Mouse (Mus musculus): ENCODE results near the gene Slc39a9. TPM values are rescaled to one million over a fixed set of nuclear protein-coding genes. Genes with fewer than 3 reads are reported as not detected.

The Slc39a9 gene
- polyA plus RNA-seq, 1 experiment: 6.9 TPM

DNA sequence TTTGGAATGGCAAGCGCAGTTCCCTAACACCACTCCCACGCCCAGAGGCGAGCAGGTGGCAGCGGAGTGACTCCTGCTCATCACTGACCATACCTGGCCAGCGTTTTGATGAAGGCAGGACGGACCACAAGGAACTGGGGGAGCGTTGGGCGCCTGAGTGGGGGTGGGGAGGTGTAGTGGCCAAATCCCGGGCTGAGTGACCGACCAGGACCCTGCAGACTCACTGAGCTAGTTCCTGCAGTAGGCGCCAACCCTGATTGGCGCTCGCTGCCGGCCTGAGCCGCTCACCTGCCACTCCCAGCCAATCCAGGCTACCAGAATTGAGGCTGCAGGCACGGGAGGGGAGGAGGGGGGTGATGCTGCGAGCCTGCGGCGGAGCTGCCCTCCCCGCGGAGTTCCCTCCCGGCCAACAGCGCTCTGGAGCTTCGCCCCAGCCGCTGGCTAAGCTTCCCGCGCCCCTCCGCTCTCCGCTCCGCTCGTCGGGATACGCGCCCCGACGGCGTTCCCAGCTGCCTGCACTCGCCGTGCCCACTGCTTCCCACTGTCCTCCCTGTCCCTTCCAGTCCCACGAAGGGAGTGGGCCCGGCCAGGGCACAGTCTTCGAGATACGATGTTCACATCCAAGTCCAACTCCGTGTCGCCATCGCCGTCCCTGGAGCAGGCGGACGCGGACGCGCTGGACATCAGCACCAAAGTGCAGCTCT, 48.7 kb downstream of the Slc39a9 start, which contains the start of gene Plekhd1:
TSS of gene Plekhd1 (plus strand) at position 323 of the 704 bp plus-strand sequence.
- H3K4me3 ChIP-seq (replicated peaks; ENCODE audit: control insufficient read depth, low read depth, low read length): no peak within 1 kb of the TSS
- 8% methylated on average over 48 of the region's 52 CpGs for WGBS

GRCm38 (mm10) chr12:80693700-80694099, 50.0 kb downstream of the Slc39a9 start:
- Histone ChIP-seq H3K4me3 (replicated peaks; ENCODE audit: control insufficient read depth, low read depth, low read length) (no peak overlapping the region), H3K27ac (ENCODE audit: control insufficient read depth, insufficient read depth, low read depth, low read length, poor library complexity) (no peak overlapping the region), H3K4me1 (ENCODE audit: control insufficient read depth, insufficient read depth, low read length) (no peaks in the 10 kb centered on the region)
- TF ChIP-seq CTCF (IDR thresholded peaks at IDR 0.05; ENCODE audit: control insufficient read depth, insufficient read depth, low read length): no peak
- TF ChIP-seq POLR2A (IDR thresholded peaks at IDR 0.05; ENCODE audit: borderline replicate concordance, control insufficient read depth, low read depth, low read length): no peak
- 63% methylated on average over 2 of the region's 2 CpGs for WGBS

More for the DNA sequence above, 48.7 kb downstream of the Slc39a9 start, which contains the start of gene Plekhd1:
- Histone ChIP-seq H3K4me1 (ENCODE audit: control insufficient read depth, insufficient read depth, low read length) (no peaks in the 10 kb centered on the region), H3K27ac (ENCODE audit: control insufficient read depth, insufficient read depth, low read depth, low read length, poor library complexity) (peak within 1 kb of the TSS; percentile 12; the same call in 1 of the 2 replicates)
- TF ChIP-seq POLR2A (IDR thresholded peaks at IDR 0.05; ENCODE audit: borderline replicate concordance, control insufficient read depth, low read depth, low read length) (0 out of 2 replicates have a peak, but pooled peaks have one; percentile 19), CTCF (IDR thresholded peaks at IDR 0.05; ENCODE audit: control insufficient read depth, insufficient read depth, low read length) (no peak)

GRCm38 (mm10) chr12:80695004-80695403, 51.3 kb downstream of the Slc39a9 start:
- TF ChIP-seq CTCF (IDR thresholded peaks at IDR 0.05; ENCODE audit: control insufficient read depth, insufficient read depth, low read length) (no peak), POLR2A (IDR thresholded peaks at IDR 0.05; ENCODE audit: borderline replicate concordance, control insufficient read depth, low read depth, low read length) (no peak)
- no peak overlapping the region for H3K4me3 ChIP-seq (replicated peaks; ENCODE audit: control insufficient read depth, low read depth, low read length)
- no peaks in the 10 kb centered on the region; the same call in 1 of the 2 replicates for H3K4me1 ChIP-seq (ENCODE audit: control insufficient read depth, insufficient read depth, low read length)
- no peak overlapping the region for H3K27ac ChIP-seq (ENCODE audit: control insufficient read depth, insufficient read depth, low read depth, low read length, poor library complexity)
- 75% methylated on average over 3 of the region's 3 CpGs for WGBS

- no peak for TF ChIP-seq POLR2A (IDR thresholded peaks at IDR 0.05; ENCODE audit: borderline replicate concordance, control insufficient read depth, low read depth, low read length)
- no peak for TF ChIP-seq CTCF (IDR thresholded peaks at IDR 0.05; ENCODE audit: control insufficient read depth, insufficient read depth, low read length)
- WGBS: 67% methylated on average over 5 of the region's 5 CpGs
- no peak overlapping the region for H3K4me3 ChIP-seq (replicated peaks; ENCODE audit: control insufficient read depth, low read depth, low read length)
- H3K27ac ChIP-seq (ENCODE audit: control insufficient read depth, insufficient read depth, low read depth, low read length, poor library complexity): peak overlapping the region; percentile 67
- no peaks in the 10 kb centered on the region; the same call in 1 of the 2 replicates for H3K4me1 ChIP-seq (ENCODE audit: control insufficient read depth, insufficient read depth, low read length)
These were observed 55.0 kb downstream of the Slc39a9 start for GRCm38 (mm10) chr12:80698526-80699143.

- no peaks in the 10 kb centered on the region; the same call in 1 of the 2 replicates for H3K4me1 ChIP-seq (ENCODE audit: control insufficient read depth, insufficient read depth, low read length)
- peak overlapping the region; percentile 67 for H3K27ac ChIP-seq (ENCODE audit: control insufficient read depth, insufficient read depth, low read depth, low read length, poor library complexity)
- TF ChIP-seq POLR2A (IDR thresholded peaks at IDR 0.05; ENCODE audit: borderline replicate concordance, control insufficient read depth, low read depth, low read length) (no peak), CTCF (IDR thresholded peaks at IDR 0.05; ENCODE audit: control insufficient read depth, insufficient read depth, low read length) (no peak)
- 75% methylated on average over 2 of the region's 2 CpGs for WGBS
- no peak overlapping the region for H3K4me3 ChIP-seq (replicated peaks; ENCODE audit: control insufficient read depth, low read depth, low read length)
These were observed 55.5 kb downstream of the Slc39a9 start for GRCm38 (mm10) chr12:80699144-80699531.

DNA sequence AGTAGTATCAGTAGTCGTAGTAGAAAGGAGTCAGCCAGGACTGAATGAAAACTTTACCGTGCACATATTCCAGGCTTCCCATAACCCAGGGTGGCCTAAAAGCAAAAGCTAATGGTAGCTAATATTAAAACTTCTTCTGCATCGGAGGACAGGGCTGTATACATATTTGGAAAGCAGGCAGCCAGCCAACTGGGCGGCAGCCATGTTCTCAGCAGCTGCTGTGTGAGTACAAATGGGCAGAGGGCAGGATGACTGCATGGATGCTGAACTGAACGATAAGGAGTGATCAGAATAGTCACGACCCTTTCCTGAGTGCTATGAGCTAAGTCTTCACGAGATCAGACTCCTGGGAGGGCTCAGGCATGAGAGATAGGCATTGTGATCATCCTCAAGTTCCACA, 57.6 kb downstream of the Slc39a9 start:
- no peaks in the 10 kb centered on the region; the same call in 1 of the 2 replicates for H3K4me1 ChIP-seq (ENCODE audit: control insufficient read depth, insufficient read depth, low read length)
- no peak overlapping the region for H3K27ac ChIP-seq (ENCODE audit: control insufficient read depth, insufficient read depth, low read depth, low read length, poor library complexity)
- WGBS: 76% methylated on average over 7 of the region's 7 CpGs
- TF ChIP-seq CTCF (IDR thresholded peaks at IDR 0.05; ENCODE audit: control insufficient read depth, insufficient read depth, low read length) (no peak), POLR2A (IDR thresholded peaks at IDR 0.05; ENCODE audit: borderline replicate concordance, control insufficient read depth, low read depth, low read length) (no peak)
- no peak overlapping the region for H3K4me3 ChIP-seq (replicated peaks; ENCODE audit: control insufficient read depth, low read depth, low read length)

GRCm38 (mm10) chr12:80706208-80706914, 62.7 kb downstream of the Slc39a9 start:
- Histone ChIP-seq H3K4me1 (ENCODE audit: control insufficient read depth, insufficient read depth, low read length) (no peaks in the 10 kb centered on the region), H3K4me3 (replicated peaks; ENCODE audit: control insufficient read depth, low read depth, low read length) (no peak overlapping the region), H3K27ac (ENCODE audit: control insufficient read depth, insufficient read depth, low read depth, low read length, poor library complexity) (no peak overlapping the region)
- TF ChIP-seq CTCF (IDR thresholded peaks at IDR 0.05; ENCODE audit: control insufficient read depth, insufficient read depth, low read length) (no peak), POLR2A (IDR thresholded peaks at IDR 0.05; ENCODE audit: borderline replicate concordance, control insufficient read depth, low read depth, low read length) (no peak)
- 59% methylated on average over 11 of the region's 11 CpGs for WGBS

All from bone marrow, adult 2 months (tissue).